ENCODE assay signal across 8 mouse cellular contexts in the genomic region with DNA sequence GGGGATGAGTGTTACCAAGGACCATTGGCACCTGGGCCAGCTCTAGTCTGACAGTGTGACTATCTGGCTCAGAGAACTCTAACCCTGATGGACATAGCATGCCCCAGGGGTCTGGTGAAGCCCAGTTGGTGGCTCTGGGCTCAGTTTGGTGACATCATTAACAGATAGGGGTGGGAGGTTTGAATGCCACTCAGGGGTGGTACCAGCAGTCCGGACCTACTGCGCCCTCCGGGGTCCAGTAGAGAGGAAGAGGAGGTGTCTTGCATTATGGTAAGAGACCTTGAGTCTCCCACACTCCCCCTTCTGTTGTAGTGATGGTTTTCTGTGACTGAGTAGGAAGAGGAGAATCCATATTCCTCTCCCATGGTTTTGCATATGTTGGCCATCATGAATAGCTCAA. TPM values are rescaled to one million over a fixed set of nuclear protein-coding genes. Genes with fewer than 3 reads are reported as not detected.
DNase-seq lines count a peak whose midpoint lies in the region; ATAC-seq and TF ChIP-seq lines count a peak whose summit lies in the region.

No protein-coding gene starts in this region.

- no peak for ATAC-seq in lung, embryonic 16.5 days (ENCODE audit: low read depth)
- ATAC-seq in intestine, postnatal 0 days, result no peak

- no peaks in the 10 kb centered on the region for H3K9me3 ChIP-seq in lung, embryonic 16.5 days (ENCODE audit: control insufficient read depth, low read length)
- no peaks in the 10 kb centered on the region for H3K9me3 ChIP-seq in intestine, postnatal 0 days (ENCODE audit: control insufficient read depth)

- peak; percentile 12 for DNase-seq in cerebellum, adult 8-10 months
- DNase-seq in cerebellum, adult 9-10 months, result no peak
- no peak for DNase-seq in lung, postnatal 25 days (ENCODE audit: low spot score)
- no peak for DNase-seq in frontal cortex, postnatal 25 days (ENCODE audit: low spot score in 2 of 2)
- no peak for DNase-seq in right cerebral cortex, adult 18-20 months

- peak overlapping the region; percentile 92 for H3K4me2 ChIP-seq in lung, embryonic 16.5 days (ENCODE audit: low read depth, low read length)
- peak overlapping the region; percentile 93 for H3K4me2 ChIP-seq in intestine, postnatal 0 days (replicated peaks; ENCODE audit: low read depth)

- no peak overlapping the region; the same call in 1 of the 2 replicates for H3K4me3 ChIP-seq in lung, embryonic 16.5 days (ENCODE audit: low read length)
- H3K4me3 ChIP-seq in intestine, postnatal 0 days (ENCODE audit: low read depth, low read length), result peak overlapping the region; percentile 16; the same call in 1 of the 2 replicates
- H3K4me3 ChIP-seq in small intestine, adult 2 months (ENCODE audit: low read depth, low read length), result peak overlapping the region; percentile 86

- WGBS in lung, embryonic 16.5 days, result 86% methylated on average over 3 of the region's 3 CpGs
- 74% methylated on average over 3 of the region's 3 CpGs for WGBS in intestine, postnatal 0 days
- WGBS in small intestine, adult 2 months, result 72% methylated on average over 3 of the region's 3 CpGs

- peaks cover 2% of the 10 kb centered on the region; the same call in 1 of the 2 replicates for H3K36me3 ChIP-seq in lung, embryonic 16.5 days (ENCODE audit: control insufficient read depth, insufficient read depth, low read length)
- 0 out of 2 replicates have a peak, but pooled peaks cover 4% of the 10 kb centered on the region for H3K36me3 ChIP-seq in intestine, postnatal 0 days (ENCODE audit: control insufficient read depth, insufficient read depth)
- peaks cover 10% of the 10 kb centered on the region for H3K36me3 ChIP-seq in small intestine, adult 2 months (ENCODE audit: control insufficient read depth, insufficient read depth, low read length)

- peaks cover 41% of the 10 kb centered on the region for H3K4me1 ChIP-seq in lung, embryonic 16.5 days (replicated peaks; ENCODE audit: control insufficient read depth, insufficient read depth, low read length)
- H3K4me1 ChIP-seq in intestine, postnatal 0 days (replicated peaks; ENCODE audit: control insufficient read depth, insufficient read depth, low read length), result peaks cover 37% of the 10 kb centered on the region; the same call in 1 of the 2 replicates
- H3K4me1 ChIP-seq in small intestine, adult 2 months (ENCODE audit: control insufficient read depth, insufficient read depth, insufficient read length, low read length), result peaks cover 60% of the 10 kb centered on the region

- H3K9ac ChIP-seq in lung, embryonic 16.5 days (ENCODE audit: low read length), result no peak overlapping the region
- H3K9ac ChIP-seq in intestine, postnatal 0 days (ENCODE audit: low read depth, low read length), result no peak overlapping the region

- H3K27me3 ChIP-seq in lung, embryonic 16.5 days (ENCODE audit: control insufficient read depth, insufficient read depth, low read depth, low read length), result no peaks in the 10 kb centered on the region
- no peaks in the 10 kb centered on the region for H3K27me3 ChIP-seq in intestine, postnatal 0 days (replicated peaks; ENCODE audit: control insufficient read depth, insufficient read depth, low read length)
- no peaks in the 10 kb centered on the region for H3K27me3 ChIP-seq in small intestine, adult 2 months (ENCODE audit: control insufficient read depth, insufficient read depth, low read length)

- TF ChIP-seq POLR2A in small intestine, adult 2 months (IDR thresholded peaks at IDR 0.05; ENCODE audit: low read depth, low read length), result no peak

- H3K27ac ChIP-seq in lung, embryonic 16.5 days (ENCODE audit: low read length), result no peak overlapping the region
- peak overlapping the region; percentile 37 for H3K27ac ChIP-seq in intestine, postnatal 0 days (ENCODE audit: low read depth, low read length)
- peak overlapping the region; percentile 86 for H3K27ac ChIP-seq in small intestine, adult 2 months (ENCODE audit: insufficient read depth, low read depth, low read length)

- no peak for TF ChIP-seq CTCF in intestine, postnatal 0 days (IDR thresholded peaks at IDR 0.05; ENCODE audit: low read depth)
- TF ChIP-seq CTCF in small intestine, adult 2 months (IDR thresholded peaks at IDR 0.05; ENCODE audit: extremely low read depth, insufficient read length, insufficient replicate concordance, low read depth, low read length), result no peak

RNA-seq across cellular contexts. Expression of a gene that starts 3.4 kb away (rescaled TPM):
- 4.4 and 5.1 TPM in 2 replicates for polyA plus RNA-seq in lung, embryonic 16.5 days (2015; fragmentation: Nextera tagmentation; extraction: Ambion mirVana)
- 6.4 and 6.7 TPM in 2 replicates for polyA plus RNA-seq in intestine, postnatal 0 days (2015; fragmentation: Nextera tagmentation; extraction: Ambion mirVana)
- 33.9 and 53.7 TPM in 2 replicates for polyA plus RNA-seq in small intestine, adult 2 months (2012; rRNA removed)
